Mouse (Mus musculus): ENCODE measurements around the gene Id3. TPM values are rescaled to one million over a fixed set of nuclear protein-coding genes. Genes with fewer than 3 reads are reported as not detected.

Id3 gene
- total RNA-seq, 1 experiment, result 126 TPM

DNA sequence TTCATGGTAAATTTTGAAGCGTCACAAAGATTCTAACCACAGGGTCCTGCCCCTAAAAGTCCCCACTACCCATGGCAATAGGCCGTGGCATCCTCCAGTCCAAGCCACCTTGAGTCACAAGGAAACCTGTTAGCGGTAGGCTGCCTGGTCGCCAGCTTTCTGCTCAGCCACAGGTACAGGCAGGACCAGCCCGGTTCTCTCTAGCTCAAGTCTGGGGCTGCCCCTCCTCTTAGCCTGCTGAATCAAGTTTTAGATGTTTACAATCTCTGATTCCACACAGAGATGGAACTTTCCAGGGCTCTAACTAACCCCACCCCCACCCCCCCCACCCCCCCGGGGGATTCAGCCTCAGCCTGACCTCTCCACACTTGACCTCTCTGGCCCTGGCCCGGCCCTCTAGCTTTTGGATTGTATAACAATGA is 36.4 kb upstream of the Id3 start:
- no peak overlapping the region for H3K27ac ChIP-seq (ENCODE audit: insufficient read depth, low read depth, low read length, poor library complexity, severe bottlenecking)
- in situ Hi-C loops (cut with MboI; ENCODE audit: low sequenced_read_pairs in 2 of 2, unreplicated experiment in 2 of 2), result no loop called here

GRCm38 (mm10) chr4:136109153-136109552 is 34.1 kb upstream of the Id3 start:
- Histone ChIP-seq H3K27ac (ENCODE audit: insufficient read depth, low read depth, low read length, poor library complexity, severe bottlenecking) (no peak overlapping the region), H3K36me3 (ENCODE audit: control insufficient read depth, insufficient read depth, low read length, poor library complexity, severe bottlenecking) (no peaks in the 10 kb centered on the region), H3K4me1 (ENCODE audit: control insufficient read depth in 2 of 2, insufficient read depth in 2 of 2, low read length in 2 of 2, poor library complexity in 1 of 2) (peaks cover 0 to 17% of the 10 kb centered on the region in 2 experiments; a peak in 2 of 4 replicates), H3K4me3 (ENCODE audit: insufficient read depth in 1 of 2, low read depth in 1 of 2, low read length in 2 of 2, poor library complexity in 1 of 2, severe bottlenecking in 1 of 2) (no peak overlapping the region), H3K9ac (ENCODE audit: insufficient read depth, low read depth, low read length, poor library complexity, severe bottlenecking) (no peak overlapping the region), H3K9me3 (ENCODE audit: control insufficient read depth, insufficient read depth, low read depth, low read length) (no peaks in the 10 kb centered on the region)
- no peak for DNase-seq (ENCODE audit: low read depth, low spot score)
- in situ Hi-C loops (cut with MboI; ENCODE audit: low sequenced_read_pairs in 2 of 2, unreplicated experiment in 2 of 2), result no loop called here
- TF ChIP-seq CHD2 (IDR thresholded peaks at IDR 0.05; ENCODE audit: low read depth, low read length) (no peak), ZC3H11A (IDR thresholded peaks at IDR 0.05; ENCODE audit: borderline replicate concordance, low read depth, low read length) (no peak)

More for the DNA sequence above, 36.4 kb upstream of the Id3 start:
- DNase-seq (ENCODE audit: low read depth, low spot score), result no peak
- H3K4me3 ChIP-seq (ENCODE audit: insufficient read depth in 1 of 2, low read depth in 1 of 2, low read length in 2 of 2, poor library complexity in 1 of 2, severe bottlenecking in 1 of 2), result no peak overlapping the region
- H3K9ac ChIP-seq (ENCODE audit: insufficient read depth, low read depth, low read length, poor library complexity, severe bottlenecking), result no peak overlapping the region
- TF ChIP-seq MAFK (IDR thresholded peaks at IDR 0.05; ENCODE audit: insufficient read depth, low read depth, low read length), result no peak
- no peak for TF ChIP-seq ZC3H11A (IDR thresholded peaks at IDR 0.05; ENCODE audit: borderline replicate concordance, low read depth, low read length)
- H3K36me3 ChIP-seq (ENCODE audit: control insufficient read depth, insufficient read depth, low read length, poor library complexity, severe bottlenecking), result no peaks in the 10 kb centered on the region
- peaks cover 0 to 17% of the 10 kb centered on the region in 2 experiments; a peak in 2 of 4 replicates for H3K4me1 ChIP-seq (ENCODE audit: control insufficient read depth in 2 of 2, insufficient read depth in 2 of 2, low read length in 2 of 2, poor library complexity in 1 of 2)
- H3K9me3 ChIP-seq (ENCODE audit: control insufficient read depth, insufficient read depth, low read depth, low read length), result no peaks in the 10 kb centered on the region

DNA sequence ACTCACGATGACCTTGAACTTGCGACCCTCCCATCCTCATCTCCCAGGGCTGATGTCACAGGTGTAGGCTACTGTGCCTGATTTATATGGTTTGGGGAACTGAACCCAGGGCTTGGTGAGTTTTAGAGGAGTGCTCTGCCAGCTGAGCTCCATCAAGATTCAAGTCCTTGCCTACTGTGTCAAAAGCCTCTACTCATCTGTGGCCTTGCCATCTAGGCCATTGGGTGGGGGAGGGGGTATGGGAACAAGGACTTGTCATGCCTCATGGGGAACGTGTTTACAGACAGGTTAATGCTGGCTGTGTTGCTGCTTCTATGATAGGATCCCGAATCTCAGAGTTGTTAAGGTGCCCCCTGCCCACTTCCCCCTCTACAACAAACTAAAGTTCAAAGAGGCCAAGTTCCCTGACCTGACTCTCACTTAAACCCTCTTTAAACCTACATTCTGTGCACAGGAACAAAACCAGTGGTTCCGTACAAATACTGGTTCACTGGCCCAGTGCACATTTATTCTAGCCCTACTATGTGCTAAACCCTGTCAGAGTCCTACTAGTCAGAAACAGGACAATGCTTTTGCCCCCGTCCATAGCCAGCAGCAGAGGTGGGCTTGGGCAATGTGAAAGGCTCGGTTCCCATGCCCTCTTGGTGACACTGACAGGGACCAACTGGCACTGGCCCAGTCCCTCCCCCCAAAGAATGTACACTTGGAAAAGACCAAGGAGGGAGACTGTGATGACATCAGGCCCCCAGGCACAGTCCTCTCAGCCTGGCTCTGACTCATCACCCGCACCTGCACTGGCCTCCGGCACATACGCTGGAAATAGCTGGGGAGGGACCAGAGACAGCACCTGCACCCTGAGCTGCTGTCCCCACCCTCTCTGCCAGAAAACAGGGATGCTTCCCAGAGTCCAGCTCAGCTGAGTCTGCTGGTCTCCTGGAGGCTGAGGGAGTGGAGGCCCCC is 33.1 kb upstream of the Id3 start:
- H3K27ac ChIP-seq (ENCODE audit: insufficient read depth, low read depth, low read length, poor library complexity, severe bottlenecking), result no peak overlapping the region
- H3K4me1 ChIP-seq (ENCODE audit: control insufficient read depth in 2 of 2, insufficient read depth in 2 of 2, low read length in 2 of 2, poor library complexity in 1 of 2), result peaks cover 0 to 8% of the 10 kb centered on the region in 2 experiments; a peak in 1 of 4 replicates
- no peaks in the 10 kb centered on the region for H3K9me3 ChIP-seq (ENCODE audit: control insufficient read depth, insufficient read depth, low read depth, low read length)
- H3K9ac ChIP-seq (ENCODE audit: insufficient read depth, low read depth, low read length, poor library complexity, severe bottlenecking), result no peak overlapping the region
- H3K4me3 ChIP-seq (ENCODE audit: insufficient read depth in 1 of 2, low read depth in 1 of 2, low read length in 2 of 2, poor library complexity in 1 of 2, severe bottlenecking in 1 of 2), result no peak overlapping the region
- no peak for DNase-seq (ENCODE audit: low read depth, low spot score)
- H3K36me3 ChIP-seq (ENCODE audit: control insufficient read depth, insufficient read depth, low read length, poor library complexity, severe bottlenecking), result no peaks in the 10 kb centered on the region
- TF ChIP-seq HCFC1 (IDR thresholded peaks at IDR 0.05; ENCODE audit: borderline replicate concordance, insufficient read depth, low read length) (no peak), MAFK (IDR thresholded peaks at IDR 0.05; ENCODE audit: insufficient read depth, low read depth, low read length) (no peak), ZNF384 (IDR thresholded peaks at IDR 0.05; ENCODE audit: low read depth, low read length) (no peak), CHD2 (IDR thresholded peaks at IDR 0.05; ENCODE audit: low read depth, low read length) (no peak), ZC3H11A (IDR thresholded peaks at IDR 0.05; ENCODE audit: borderline replicate concordance, low read depth, low read length) (no peak)
- in situ Hi-C loops (cut with MboI; ENCODE audit: low sequenced_read_pairs in 2 of 2, unreplicated experiment in 2 of 2), result no loop called here

GRCm38 (mm10) chr4:136112344-136112743 is 31.0 kb upstream of the Id3 start:
- no peaks in the 10 kb centered on the region for H3K36me3 ChIP-seq (ENCODE audit: control insufficient read depth, insufficient read depth, low read length, poor library complexity, severe bottlenecking)
- DNase-seq (ENCODE audit: low read depth, low spot score), result no peak
- no peak overlapping the region for H3K4me3 ChIP-seq (ENCODE audit: insufficient read depth in 1 of 2, low read depth in 1 of 2, low read length in 2 of 2, poor library complexity in 1 of 2, severe bottlenecking in 1 of 2)
- H3K9me3 ChIP-seq (ENCODE audit: control insufficient read depth, insufficient read depth, low read depth, low read length), result no peaks in the 10 kb centered on the region
- no peak overlapping the region for H3K9ac ChIP-seq (ENCODE audit: insufficient read depth, low read depth, low read length, poor library complexity, severe bottlenecking)
- in situ Hi-C loops (cut with MboI; ENCODE audit: low sequenced_read_pairs in 2 of 2, unreplicated experiment in 2 of 2), result no loop called here
- H3K4me1 ChIP-seq (ENCODE audit: control insufficient read depth in 2 of 2, insufficient read depth in 2 of 2, low read length in 2 of 2, poor library complexity in 1 of 2), result 0 out of 4 replicates have a peak, but pooled peaks cover 0 to 4% of the 10 kb centered on the region in 2 experiments
- TF ChIP-seq CHD2 (IDR thresholded peaks at IDR 0.05; ENCODE audit: low read depth, low read length), result no peak
- TF ChIP-seq ZNF384 (IDR thresholded peaks at IDR 0.05; ENCODE audit: low read depth, low read length), result no peak
- TF ChIP-seq MAFK (IDR thresholded peaks at IDR 0.05; ENCODE audit: insufficient read depth, low read depth, low read length), result no peak
- no peak for TF ChIP-seq HCFC1 (IDR thresholded peaks at IDR 0.05; ENCODE audit: borderline replicate concordance, insufficient read depth, low read length)
- H3K27ac ChIP-seq (ENCODE audit: insufficient read depth, low read depth, low read length, poor library complexity, severe bottlenecking), result no peak overlapping the region

Measured in ES-E14 (cell line).